Mouse (Mus musculus) frontal cortex, adult 2 months (tissue): Measurements from ENCODE around the gene Ccdc63. TPM values are rescaled to one million over a fixed set of nuclear protein-coding genes. Genes with fewer than 3 reads are reported as not detected.
A peak's percentile ranks its signal among the peaks of the same experiment; 100 is the strongest.

Experiments
- DNase-seq, 2 experiments: peaks; one replicate each; pipeline ENCODE4 v3.0.0; 2022; ENCODE audit warnings: low spot score in 1 of 2; ENCODE audit errors: extremely low spot score in 1 of 2
- polyA plus RNA-seq: library from polyadenylated mRNA; depleted of rRNA; stranded (reverse); fragments of >200 nt; gene quantifications from 2 replicates; pipeline ENCODE4 v1.2.3, GENCODE M21; 2012

Gene Ccdc63
- polyA plus RNA-seq, 1 experiment: 0.42 TPM

- peak in 1 of 2 experiments; percentile 30 for DNase-seq
These were observed 10.2 kb downstream of the Ccdc63 start for GRCm38 (mm10) chr5:122130341-122130998.

- peak; percentile 70 to 93 for DNase-seq
These were observed 11.5 kb downstream of the Ccdc63 start for GRCm38 (mm10) chr5:122129068-122129655.

- DNase-seq: no peak
These were observed 15.3 kb downstream of the Ccdc63 start for GRCm38 (mm10) chr5:122125211-122125760.

- no peak for DNase-seq
These were observed 24.4 kb downstream of the Ccdc63 start for GRCm38 (mm10) chr5:122116243-122116642.

- no peak for DNase-seq
These were observed 25.3 kb downstream of the Ccdc63 start for GRCm38 (mm10) chr5:122115266-122115763.

- peak in 1 of 2 experiments; percentile 76 for DNase-seq
These were observed 26.4 kb downstream of the Ccdc63 start for GRCm38 (mm10) chr5:122114176-122114575.

GRCm38 (mm10) chr5:122113450-122113849, 27.2 kb downstream of the Ccdc63 start:
- DNase-seq: no peak

- no peak for DNase-seq
These were observed 28.7 kb downstream of the Ccdc63 start for GRCm38 (mm10) chr5:122111933-122112248.

- DNase-seq: no peak
These were observed 29.3 kb downstream of the Ccdc63 start for GRCm38 (mm10) chr5:122111091-122111932.

- no peak for DNase-seq
These were observed 30.0 kb downstream of the Ccdc63 start for GRCm38 (mm10) chr5:122110625-122111024.

- no peak for DNase-seq
These were observed 31.1 kb downstream of the Ccdc63 start for GRCm38 (mm10) chr5:122109325-122110060.

- no peak for DNase-seq
These were observed 32.5 kb downstream of the Ccdc63 start for GRCm38 (mm10) chr5:122108104-122108503.

GRCm38 (mm10) chr5:122106212-122106611, 34.4 kb downstream of the Ccdc63 start:
- DNase-seq: no peak

- DNase-seq: no peak
These were observed 35.6 kb downstream of the Ccdc63 start for GRCm38 (mm10) chr5:122104981-122105380.

GRCm38 (mm10) chr5:122104201-122104600, 36.4 kb downstream of the Ccdc63 start:
- DNase-seq: no peak

- peak; percentile 16 to 41 for DNase-seq
These were observed 37.5 kb downstream of the Ccdc63 start for GRCm38 (mm10) chr5:122103075-122103474.

GRCm38 (mm10) chr5:122102476-122103050, 38.1 kb downstream of the Ccdc63 start:
- DNase-seq: no peak

GRCm38 (mm10) chr5:122094439-122094838, 46.2 kb downstream of the Ccdc63 start:
- no peak for DNase-seq

GRCm38 (mm10) chr5:122093734-122094133, 46.9 kb downstream of the Ccdc63 start:
- no peak for DNase-seq

GRCm38 (mm10) chr5:122092794-122093193, 47.8 kb downstream of the Ccdc63 start:
- no peak for DNase-seq
